Mouse (Mus musculus) stomach, embryonic 15.5 days (tissue): Measurements from ENCODE around the gene Gm20388. TPM values are rescaled to one million over a fixed set of nuclear protein-coding genes. Genes with fewer than 3 reads are reported as not detected.
A peak's percentile ranks its signal among the peaks of the same experiment; 100 is the strongest.

ENCODE experiments used
- ATAC-seq: fragments of 200-750 bp; cut with Nextera tagmentation; 2 replicates; pipeline ENCODE4 v1.8.0; 2017; ENCODE audit warnings: low read depth, moderate number of reproducible peaks, moderate TSS enrichment; ENCODE audit not compliant: insufficient read depth, low FRiP score
- H3K27ac ChIP-seq: fragments of 300-500 bp; sonication (generic); 2 replicates; pipeline ENCODE4 v1.5.1; 2015; ENCODE audit warnings: mild to moderate bottlenecking, inconsistent platforms
- H3K27me3 ChIP-seq: fragments of 300-500 bp; sonication (generic); replicated peaks from 2 replicates; pipeline ENCODE4 v1.6.1; 2015; ENCODE audit warnings: inconsistent platforms
- H3K36me3 ChIP-seq: fragments of 300-500 bp; sonication (generic); 2 replicates; pipeline ENCODE4 v1.6.1; 2015; ENCODE audit warnings: inconsistent platforms
- H3K4me1 ChIP-seq: fragments of 300-500 bp; sonication (generic); 2 replicates; pipeline ENCODE4 v1.6.1; 2015; ENCODE audit warnings: inconsistent platforms
- H3K4me2 ChIP-seq: fragments of 300-500 bp; sonication (generic); 2 replicates; pipeline ENCODE4 v1.6.1; 2015; ENCODE audit warnings: mild to moderate bottlenecking, inconsistent platforms
- H3K4me3 ChIP-seq: fragments of 300-500 bp; sonication (generic); replicated peaks from 2 replicates; pipeline ENCODE4 v1.5.1; 2015; ENCODE audit warnings: inconsistent platforms
- H3K9ac ChIP-seq: fragments of 300-500 bp; sonication (generic); 2 replicates; pipeline ENCODE4 v1.6.1; 2015; ENCODE audit warnings: inconsistent platforms
- H3K9me3 ChIP-seq: fragments of 300-500 bp; sonication (generic); 2 replicates; pipeline ENCODE4 v1.6.1; 2016; ENCODE audit warnings: inconsistent platforms
- WGBS: fragments of 180-500 bp; shearing (Covaris S2); methylation state at CpG from one replicate; pipeline ENCODE4 v1.1.7; 2015; 5-methylcytosine and 5-hydroxymethylcytosine counted together
- polyA plus RNA-seq: library from polyadenylated mRNA; unstranded; fragments of >200 nt; fragmentation: Nextera tagmentation; extraction: Ambion mirVana; gene quantifications from 2 replicates; pipeline ENCODE4 v1.2.1, GENCODE M21; 2015

Gene Gm20388
- polyA plus RNA-seq, 1 experiment from 2014 or later, result not detected

DNA sequence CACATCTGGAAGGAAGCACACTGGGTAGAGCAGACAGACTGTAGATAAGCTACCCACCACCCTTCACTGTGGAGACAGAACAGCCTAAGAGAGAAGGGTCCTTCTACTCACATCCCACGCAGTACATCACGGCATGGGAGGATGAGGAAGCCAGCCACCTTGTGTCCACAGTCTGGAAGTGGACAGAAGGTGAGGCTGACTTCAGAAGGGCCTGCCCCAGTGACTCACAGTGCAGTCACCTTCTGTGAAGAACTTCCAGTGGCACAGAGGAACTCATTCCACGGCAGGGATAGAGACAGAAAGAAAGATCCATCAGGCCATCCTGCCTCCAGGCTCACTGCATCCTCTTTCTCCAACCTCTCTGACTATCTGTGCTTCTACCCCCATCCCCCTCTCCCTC is 4429.1 kb downstream of the Gm20388 start:
- Histone ChIP-seq H3K9me3 (no peaks in the 10 kb centered on the region), H3K27me3 (no peaks in the 10 kb centered on the region), H3K4me1 (no peaks in the 10 kb centered on the region), H3K9ac (no peak overlapping the region), H3K27ac (no peak overlapping the region), H3K4me2 (no peak overlapping the region), H3K4me3 (no peak overlapping the region), H3K36me3 (peaks cover 49% of the 10 kb centered on the region)
- ATAC-seq, result no peak
- 83% methylated on average over 3 of the region's 3 CpGs for WGBS

DNA sequence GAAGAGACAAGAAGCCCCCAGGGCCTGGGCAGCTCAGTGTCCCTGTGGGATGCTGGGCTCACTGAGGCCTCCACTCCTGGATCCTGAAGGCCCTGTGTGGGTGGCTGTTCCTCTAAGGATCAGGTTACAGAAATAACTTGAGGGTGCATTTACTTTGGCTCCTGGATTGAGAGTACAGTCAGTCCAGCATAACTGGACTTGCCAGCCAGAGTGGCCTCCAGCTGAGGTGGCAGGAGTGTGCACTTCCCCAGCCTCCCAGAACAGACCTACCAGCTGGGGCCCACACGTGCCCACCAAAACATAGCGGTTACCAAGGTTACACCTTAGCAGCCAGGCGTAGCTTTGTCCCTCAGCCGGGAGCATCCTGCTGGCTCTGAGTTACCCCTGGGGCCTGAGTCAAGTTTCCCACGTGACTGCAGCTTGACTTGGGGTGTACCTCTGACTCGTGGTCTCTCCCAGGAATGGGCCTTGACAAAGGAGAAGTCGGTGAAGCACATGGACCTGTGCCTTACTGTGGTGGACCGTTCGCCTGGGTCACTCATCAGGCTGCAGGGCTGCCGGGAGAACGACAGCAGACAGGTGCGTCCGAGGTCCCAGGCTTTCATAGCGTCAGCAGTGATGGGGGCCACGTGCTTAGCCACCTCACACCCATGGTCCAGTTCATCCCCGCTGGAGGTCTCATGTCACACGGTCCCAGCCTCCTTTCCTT is 4429.9 kb downstream of the Gm20388 start:
- 84% methylated on average over 17 of the region's 17 CpGs for WGBS
- Histone ChIP-seq H3K27ac (no peak overlapping the region), H3K36me3 (peaks cover 46% of the 10 kb centered on the region), H3K4me2 (no peak overlapping the region), H3K27me3 (no peaks in the 10 kb centered on the region), H3K9ac (no peak overlapping the region), H3K4me3 (no peak overlapping the region), H3K4me1 (no peaks in the 10 kb centered on the region), H3K9me3 (no peaks in the 10 kb centered on the region)
- no peak for ATAC-seq

DNA sequence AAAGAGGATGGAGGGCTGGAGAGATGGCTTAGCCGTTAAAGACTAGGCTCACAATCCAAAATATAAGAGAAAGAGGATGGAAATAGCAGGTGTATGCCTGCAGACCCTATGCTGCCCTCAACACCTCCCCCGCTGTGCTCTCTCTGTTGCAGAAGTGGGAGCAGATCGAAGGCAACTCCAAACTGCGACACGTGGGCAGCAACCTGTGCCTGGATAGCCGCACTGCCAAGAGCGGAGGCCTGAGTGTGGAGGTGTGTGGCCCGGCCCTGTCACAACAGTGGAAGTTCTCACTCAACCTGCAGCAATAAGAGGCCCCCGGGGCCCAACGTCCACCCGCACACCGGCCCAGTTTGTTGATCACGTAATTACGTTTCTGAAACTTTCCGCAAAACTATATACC is 4432.5 kb downstream of the Gm20388 start:
- Histone ChIP-seq H3K9me3 (no peaks in the 10 kb centered on the region), H3K4me3 (no peak overlapping the region), H3K4me1 (no peaks in the 10 kb centered on the region; the same call in 1 of the 2 replicates), H3K36me3 (peaks cover 35% of the 10 kb centered on the region), H3K9ac (no peak overlapping the region), H3K4me2 (no peak overlapping the region), H3K27ac (no peak overlapping the region), H3K27me3 (no peaks in the 10 kb centered on the region)
- 93% methylated on average over 15 of the region's 15 CpGs for WGBS
- no peak for ATAC-seq

DNA sequence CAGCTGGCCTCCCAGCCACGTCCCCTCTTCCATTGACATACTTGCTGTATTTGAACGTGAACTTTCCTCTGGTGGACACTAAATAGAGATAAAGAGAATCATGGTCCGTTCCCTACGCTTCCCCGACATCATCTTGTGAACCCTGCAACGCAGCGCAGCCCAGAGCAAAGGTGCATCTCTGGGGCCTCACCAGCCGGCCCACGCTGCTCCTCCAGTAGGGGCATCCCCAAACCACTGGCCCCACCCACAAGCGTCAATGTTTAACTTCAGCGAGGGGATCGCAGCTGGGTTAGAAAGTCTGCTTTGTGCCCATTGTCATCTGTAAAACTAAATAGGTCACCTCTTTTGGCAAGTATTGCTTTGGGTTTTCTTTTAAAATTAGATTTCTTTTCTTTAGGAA is 4433.4 kb downstream of the Gm20388 start:
- H3K36me3 ChIP-seq, result peaks cover 27% of the 10 kb centered on the region
- no peak overlapping the region for H3K4me3 ChIP-seq
- 69% methylated on average over 12 of the region's 12 CpGs for WGBS
- no peaks in the 10 kb centered on the region for H3K9me3 ChIP-seq
- no peak overlapping the region for H3K9ac ChIP-seq
- no peaks in the 10 kb centered on the region; the same call in 1 of the 2 replicates for H3K4me1 ChIP-seq
- no peaks in the 10 kb centered on the region for H3K27me3 ChIP-seq
- no peak overlapping the region for H3K4me2 ChIP-seq
- H3K27ac ChIP-seq, result no peak overlapping the region
- ATAC-seq, result no peak

DNA sequence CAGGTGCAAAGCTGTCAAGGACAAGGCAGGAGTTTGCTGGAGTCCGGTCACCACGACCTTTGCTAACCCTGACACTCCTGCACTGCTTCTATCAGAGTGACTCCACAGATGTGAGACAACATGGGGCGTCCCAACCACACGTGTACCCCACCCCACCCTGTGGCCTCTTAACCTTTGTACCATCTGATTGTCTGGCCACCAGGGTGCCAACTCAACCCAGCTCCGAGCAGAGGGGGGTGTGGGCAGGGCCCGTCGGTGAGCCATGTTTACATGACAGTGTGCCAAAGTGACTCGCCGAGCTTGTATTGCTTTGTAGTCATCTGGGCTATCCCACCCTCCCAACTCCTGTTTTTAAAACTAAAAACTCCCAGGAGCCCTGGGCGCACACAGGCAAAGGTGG is 4434.5 kb downstream of the Gm20388 start:
- H3K4me1 ChIP-seq, result no peaks in the 10 kb centered on the region; the same call in 1 of the 2 replicates
- H3K9ac ChIP-seq, result no peak overlapping the region
- no peaks in the 10 kb centered on the region for H3K9me3 ChIP-seq
- H3K36me3 ChIP-seq, result peaks cover 26% of the 10 kb centered on the region; the same call in 1 of the 2 replicates
- H3K27me3 ChIP-seq, result no peaks in the 10 kb centered on the region
- ATAC-seq, result peak; percentile 26; the same call in 1 of the 2 replicates
- H3K4me3 ChIP-seq, result no peak overlapping the region
- no peak overlapping the region for H3K27ac ChIP-seq
- 69% methylated on average over 10 of the region's 10 CpGs for WGBS
- H3K4me2 ChIP-seq, result no peak overlapping the region

DNA sequence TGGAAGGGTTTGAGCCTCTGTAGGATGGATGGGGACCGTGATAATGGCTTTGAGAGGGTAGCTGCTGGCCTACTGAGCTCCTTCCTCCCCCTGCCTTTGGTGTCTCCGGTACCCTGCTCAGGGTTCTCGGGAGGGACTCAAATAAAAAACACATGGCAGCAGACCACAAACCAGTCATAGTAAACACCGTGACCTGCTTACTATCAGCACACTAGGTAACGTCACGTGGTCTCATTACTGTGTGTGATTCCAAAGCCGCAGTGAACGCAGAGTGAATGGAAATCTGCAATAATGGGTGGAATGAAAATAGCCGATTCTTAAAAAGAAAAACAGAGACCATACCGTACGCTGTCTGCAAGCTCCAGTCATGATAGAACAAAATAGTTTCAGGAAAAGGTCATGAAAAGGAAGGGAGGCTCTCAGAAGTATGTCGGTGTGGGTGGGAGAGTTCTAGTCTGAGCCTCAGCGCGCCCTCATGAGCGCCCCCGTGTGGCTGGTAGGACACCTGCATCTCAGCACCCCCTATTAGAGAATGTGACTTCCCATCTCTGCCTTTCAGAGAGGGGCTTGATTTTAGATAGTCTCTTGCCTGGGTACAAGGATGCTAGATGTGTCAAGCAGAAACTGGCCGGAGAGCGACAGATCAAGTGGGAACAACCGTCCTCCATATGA is 4436.3 kb downstream of the Gm20388 start:
- peak; percentile 24; the same call in 1 of the 2 replicates for ATAC-seq
- Histone ChIP-seq H3K27me3 (no peaks in the 10 kb centered on the region), H3K9me3 (no peaks in the 10 kb centered on the region), H3K4me2 (no peak overlapping the region), H3K4me1 (no peaks in the 10 kb centered on the region; the same call in 1 of the 2 replicates), H3K27ac (peak overlapping the region; percentile 8; the same call in 1 of the 2 replicates), H3K4me3 (no peak overlapping the region), H3K36me3 (peaks cover 16% of the 10 kb centered on the region; the same call in 1 of the 2 replicates), H3K9ac (no peak overlapping the region)
- WGBS, result 45% methylated on average over 19 of the region's 19 CpGs

DNA sequence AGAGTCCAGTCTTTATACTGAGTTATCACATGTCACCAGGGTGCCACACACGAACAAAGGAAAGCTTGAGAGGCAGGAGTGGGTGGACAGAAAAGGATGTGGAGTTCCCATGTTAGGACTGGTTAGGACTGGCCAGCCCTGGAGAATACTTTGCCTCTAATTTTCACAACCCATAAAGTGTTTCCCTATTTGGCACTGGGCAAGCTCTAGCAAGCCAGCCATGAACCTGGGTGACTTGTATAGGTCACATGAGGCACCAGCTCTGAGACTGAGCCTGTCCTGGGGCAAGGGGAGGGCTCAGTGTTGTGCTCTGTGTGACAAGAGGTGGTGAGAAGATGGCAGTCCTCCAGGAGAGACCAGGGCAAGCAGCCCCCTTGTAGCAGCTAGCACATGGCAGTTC is 4437.4 kb downstream of the Gm20388 start:
- Histone ChIP-seq H3K4me2 (no peak overlapping the region), H3K36me3 (peaks cover 8% of the 10 kb centered on the region; the same call in 1 of the 2 replicates), H3K27me3 (no peaks in the 10 kb centered on the region), H3K27ac (no peak overlapping the region), H3K4me3 (no peak overlapping the region), H3K9ac (no peak overlapping the region), H3K4me1 (no peaks in the 10 kb centered on the region; the same call in 1 of the 2 replicates), H3K9me3 (no peaks in the 10 kb centered on the region)
- no peak for ATAC-seq
- WGBS, result 68% methylated on average over 1 of the region's 1 CpGs

DNA sequence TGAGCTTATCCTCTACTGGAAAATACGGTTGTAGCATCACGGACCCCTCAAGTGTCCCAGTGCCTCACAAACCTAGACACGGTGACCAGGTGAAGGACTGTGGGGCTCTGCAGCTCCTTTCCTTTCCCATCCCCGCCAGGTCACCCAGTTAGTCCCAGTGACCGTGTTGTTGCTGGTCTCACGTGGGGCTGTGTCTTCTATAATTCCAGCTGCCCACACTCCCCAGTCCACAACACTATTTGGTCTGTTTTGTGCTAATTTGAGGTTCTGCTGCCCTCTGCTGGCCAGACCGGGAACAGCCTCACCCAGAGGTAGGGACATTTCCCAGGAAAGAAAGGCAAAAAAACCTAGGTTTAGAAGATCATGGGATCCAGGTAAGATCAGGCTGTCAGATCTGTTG is 4439.0 kb downstream of the Gm20388 start:
- Histone ChIP-seq H3K4me1 (no peaks in the 10 kb centered on the region; the same call in 1 of the 2 replicates), H3K36me3 (0 out of 2 replicates have a peak, but pooled peaks cover 3% of the 10 kb centered on the region), H3K4me2 (no peak overlapping the region), H3K27ac (no peak overlapping the region), H3K9me3 (no peaks in the 10 kb centered on the region), H3K4me3 (no peak overlapping the region), H3K27me3 (no peaks in the 10 kb centered on the region), H3K9ac (no peak overlapping the region)
- no peak for ATAC-seq
- 39% methylated on average over 7 of the region's 7 CpGs for WGBS

DNA sequence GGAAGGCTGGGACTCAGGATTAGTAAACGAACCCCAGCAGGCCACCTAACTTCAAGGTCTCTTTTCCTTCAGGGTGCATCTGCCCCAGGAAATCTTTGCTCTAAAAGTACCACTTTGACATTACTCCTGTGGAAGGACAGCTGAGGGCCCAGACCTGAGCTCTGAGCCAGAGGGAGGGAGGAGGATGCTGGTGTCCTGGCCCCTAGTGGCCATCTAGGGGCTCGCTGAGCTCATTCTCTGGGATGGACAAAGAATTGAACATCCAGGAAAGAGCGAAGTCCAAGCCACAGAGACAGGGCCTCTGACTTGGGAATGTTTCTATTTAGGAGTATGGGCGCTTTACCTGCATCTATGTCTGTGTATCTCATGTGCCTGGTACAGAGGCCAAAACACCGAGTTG is 4441.0 kb downstream of the Gm20388 start:
- Histone ChIP-seq H3K27ac (no peak overlapping the region), H3K4me3 (no peak overlapping the region), H3K9ac (no peak overlapping the region), H3K4me2 (no peak overlapping the region), H3K27me3 (no peaks in the 10 kb centered on the region), H3K9me3 (no peaks in the 10 kb centered on the region), H3K4me1 (no peaks in the 10 kb centered on the region; the same call in 1 of the 2 replicates), H3K36me3 (no peaks in the 10 kb centered on the region)
- ATAC-seq, result no peak
- WGBS, result 62% methylated on average over 5 of the region's 5 CpGs

DNA sequence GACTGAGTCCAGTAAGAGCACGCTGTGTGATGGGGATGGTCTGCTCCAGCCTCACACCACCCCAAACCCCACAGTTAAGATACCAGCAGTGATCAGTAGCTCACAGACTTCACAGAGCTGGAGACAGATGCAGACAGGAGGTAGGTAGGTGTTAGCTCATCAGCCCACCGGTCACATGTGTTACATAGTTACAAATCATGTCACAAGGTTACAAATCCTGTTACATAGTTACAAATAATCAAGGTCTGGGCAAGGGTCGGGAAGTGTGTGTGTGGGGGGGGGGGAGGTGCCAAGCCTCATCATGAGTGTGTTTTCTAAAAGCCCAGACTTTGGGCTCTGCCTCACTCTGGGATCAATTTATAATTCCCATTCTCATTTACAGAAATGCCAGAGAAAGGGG is 4450.3 kb downstream of the Gm20388 start:
- Histone ChIP-seq H3K9ac (no peak overlapping the region), H3K4me1 (no peaks in the 10 kb centered on the region), H3K4me2 (no peak overlapping the region), H3K27ac (no peak overlapping the region), H3K9me3 (no peaks in the 10 kb centered on the region), H3K27me3 (no peaks in the 10 kb centered on the region), H3K36me3 (no peaks in the 10 kb centered on the region), H3K4me3 (no peak overlapping the region)
- 65% methylated on average over 3 of the region's 3 CpGs for WGBS
- ATAC-seq, result no peak

DNA sequence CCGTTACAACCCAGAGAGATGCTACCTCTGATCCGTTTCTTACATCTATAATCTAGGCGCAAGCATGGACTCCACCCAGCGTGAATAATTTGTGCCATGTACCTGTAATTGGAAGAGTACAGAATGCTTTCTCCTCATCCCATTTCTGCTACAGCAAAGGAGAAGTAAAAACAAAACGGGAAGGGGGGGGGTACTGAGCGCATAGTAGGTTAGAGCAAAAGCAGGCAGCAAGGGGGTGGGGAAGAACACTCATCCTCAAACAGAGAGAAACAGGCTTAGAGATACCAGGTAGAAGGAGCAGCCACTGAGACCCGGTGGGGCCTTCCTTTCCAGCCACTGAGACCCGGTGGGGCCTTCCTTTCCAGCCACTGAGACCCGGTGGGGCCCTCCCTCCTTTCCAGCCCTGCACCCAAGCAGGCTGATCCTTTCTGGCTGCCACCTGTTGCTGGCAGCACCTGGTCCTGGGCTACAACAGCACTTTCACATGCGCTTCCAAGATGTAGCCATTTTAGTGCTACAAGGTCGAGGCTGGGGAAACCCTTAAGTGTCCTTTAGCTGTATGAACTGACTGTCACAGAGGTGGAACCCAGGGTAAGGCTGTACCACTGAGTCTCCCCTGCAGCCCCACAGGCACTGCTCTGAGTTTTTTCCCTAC is 4451.3 kb downstream of the Gm20388 start:
- WGBS, result 80% methylated on average over 11 of the region's 11 CpGs

DNA sequence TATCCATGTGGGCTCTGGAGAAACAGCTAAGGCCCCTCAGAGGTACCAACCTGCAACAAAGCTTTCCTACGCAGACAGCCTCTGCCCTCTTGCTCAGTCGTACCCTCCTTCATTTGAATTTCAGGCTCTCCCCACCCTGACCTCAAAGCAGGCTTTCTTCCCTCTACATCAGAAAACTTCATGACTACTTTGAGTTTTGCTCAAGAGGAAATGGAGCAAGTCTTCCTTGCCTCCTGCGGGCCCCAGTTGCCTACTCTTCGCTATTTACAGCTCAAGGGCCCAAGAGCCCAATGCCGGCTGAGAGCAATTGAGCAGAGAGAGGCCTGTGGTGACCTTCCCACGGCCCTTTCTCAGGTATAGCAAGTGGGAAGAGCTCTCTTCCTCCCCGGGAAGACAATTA is 4451.9 kb downstream of the Gm20388 start:
- 78% methylated on average over 7 of the region's 7 CpGs for WGBS
- Histone ChIP-seq H3K4me2 (no peak overlapping the region), H3K27ac (no peak overlapping the region), H3K4me1 (no peaks in the 10 kb centered on the region), H3K9me3 (no peaks in the 10 kb centered on the region), H3K9ac (no peak overlapping the region), H3K27me3 (no peaks in the 10 kb centered on the region), H3K4me3 (no peak overlapping the region), H3K36me3 (no peaks in the 10 kb centered on the region)
- no peak for ATAC-seq

More for the DNA sequence above, 4451.3 kb downstream of the Gm20388 start:
- no peaks in the 10 kb centered on the region for H3K9me3 ChIP-seq
- H3K4me3 ChIP-seq, result no peak overlapping the region
- no peaks in the 10 kb centered on the region for H3K27me3 ChIP-seq
- H3K27ac ChIP-seq, result no peak overlapping the region
- no peak for ATAC-seq
- no peaks in the 10 kb centered on the region for H3K36me3 ChIP-seq
- no peak overlapping the region for H3K9ac ChIP-seq
- no peak overlapping the region for H3K4me2 ChIP-seq
- H3K4me1 ChIP-seq, result no peaks in the 10 kb centered on the region
